Mouse (Mus musculus) forebrain, embryonic 16.5 days (tissue): Measurements from ENCODE around the gene Tlk2. TPM values are rescaled to one million over a fixed set of nuclear protein-coding genes. Genes with fewer than 3 reads are reported as not detected.
A peak's percentile ranks its signal among the peaks of the same experiment; 100 is the strongest.

Experiments used
- ATAC-seq: fragments of 200-750 bp; cut with Nextera tagmentation; 2 replicates; pipeline ENCODE4 v1.8.0; 2017; ENCODE audit warnings: mild to moderate bottlenecking, moderate library complexity
- H3K27ac ChIP-seq: fragments of 300-500 bp; sonication (generic); 2 replicates; pipeline ENCODE4 v1.5.1; 2014; ENCODE audit warnings: low read length, control low read depth
- H3K27me3 ChIP-seq: fragments of 300-500 bp; sonication (generic); replicated peaks from 2 replicates; pipeline ENCODE4 v1.6.1; 2014; ENCODE audit warnings: low read length; ENCODE audit not compliant: control insufficient read depth, insufficient read depth
- H3K36me3 ChIP-seq: fragments of 300-500 bp; sonication (generic); 2 replicates; pipeline ENCODE4 v1.6.1; 2014; ENCODE audit not compliant: control insufficient read depth, insufficient read depth
- H3K4me1 ChIP-seq: fragments of 300-500 bp; sonication (generic); replicated peaks from 2 replicates; pipeline ENCODE4 v1.6.1; 2014; ENCODE audit warnings: low read length; ENCODE audit not compliant: control insufficient read depth, insufficient read depth
- H3K4me2 ChIP-seq: fragments of 300-500 bp; sonication (generic); 2 replicates; pipeline ENCODE4 v1.6.1; 2014; ENCODE audit warnings: mild to moderate bottlenecking, low read length, control low read depth
- H3K4me3 ChIP-seq: fragments of 300-500 bp; sonication (generic); replicated peaks from 2 replicates; pipeline ENCODE4 v1.5.1; 2014; ENCODE audit warnings: mild to moderate bottlenecking, low read length, control low read depth
- H3K9ac ChIP-seq: fragments of 300-500 bp; sonication (generic); replicated peaks from 2 replicates; pipeline ENCODE4 v1.6.1; 2014; ENCODE audit warnings: low read depth, low read length, control low read depth
- H3K9me3 ChIP-seq: fragments of 300-500 bp; sonication (generic); 2 replicates; pipeline ENCODE4 v1.6.1; 2016; ENCODE audit warnings: low read length; ENCODE audit not compliant: control insufficient read depth
- WGBS: fragments of 180-500 bp; shearing (Covaris S2); extraction: QIAGEN DNeasy Blood & Tissue Kit; methylation state at CpG from one replicate; pipeline ENCODE4 v1.1.7; 2014; 5-methylcytosine and 5-hydroxymethylcytosine counted together
- polyA plus RNA-seq: library from polyadenylated mRNA; unstranded; fragments of >200 nt; fragmentation: Nextera tagmentation; extraction: Ambion mirVana; gene quantifications from 2 replicates; pipeline ENCODE4 v1.2.1, GENCODE M21; 2015

Gene Tlk2
- polyA plus RNA-seq, 1 experiment from 2014 or later: 17.7 TPM

GRCm38 (mm10) chr11:105181689-105182460 is 3.3 kb downstream of the Tlk2 start:
- H3K36me3 ChIP-seq: peaks cover 13% of the 10 kb centered on the region
- H3K9me3 ChIP-seq: no peaks in the 10 kb centered on the region
- ATAC-seq: peak; percentile 69
- peak overlapping the region; percentile 94 for H3K4me3 ChIP-seq
- WGBS: 3% methylated on average over 72 of the region's 89 CpGs
- peak overlapping the region; percentile 77 for H3K4me2 ChIP-seq
- H3K27ac ChIP-seq: peak overlapping the region; percentile 84
- peaks cover 20% of the 10 kb centered on the region for H3K4me1 ChIP-seq
- H3K27me3 ChIP-seq: no peaks in the 10 kb centered on the region
- peak overlapping the region; percentile 99 for H3K9ac ChIP-seq

- Histone ChIP-seq H3K4me3 (peak overlapping the region; percentile 94), H3K4me2 (peak overlapping the region; percentile 77), H3K27ac (peak overlapping the region; percentile 84), H3K9ac (peak overlapping the region; percentile 99), H3K36me3 (peaks cover 13% of the 10 kb centered on the region), H3K27me3 (no peaks in the 10 kb centered on the region), H3K4me1 (peaks cover 20% of the 10 kb centered on the region), H3K9me3 (no peaks in the 10 kb centered on the region)
- no peak for ATAC-seq
- WGBS: 5% methylated on average over 4 of the region's 4 CpGs
Observed at GRCm38 (mm10) chr11:105182461-105182855, 3.9 kb downstream of the Tlk2 start.

GRCm38 (mm10) chr11:105184678-105185077 is 6.1 kb downstream of the Tlk2 start:
- Histone ChIP-seq H3K9me3 (no peaks in the 10 kb centered on the region), H3K9ac (no peak overlapping the region), H3K4me3 (no peak overlapping the region), H3K4me1 (peaks cover 16% of the 10 kb centered on the region), H3K27me3 (no peaks in the 10 kb centered on the region), H3K36me3 (peaks cover 13% of the 10 kb centered on the region), H3K27ac (no peak overlapping the region), H3K4me2 (no peak overlapping the region)
- ATAC-seq: no peak
- WGBS: 92% methylated on average over 3 of the region's 3 CpGs

DNA sequence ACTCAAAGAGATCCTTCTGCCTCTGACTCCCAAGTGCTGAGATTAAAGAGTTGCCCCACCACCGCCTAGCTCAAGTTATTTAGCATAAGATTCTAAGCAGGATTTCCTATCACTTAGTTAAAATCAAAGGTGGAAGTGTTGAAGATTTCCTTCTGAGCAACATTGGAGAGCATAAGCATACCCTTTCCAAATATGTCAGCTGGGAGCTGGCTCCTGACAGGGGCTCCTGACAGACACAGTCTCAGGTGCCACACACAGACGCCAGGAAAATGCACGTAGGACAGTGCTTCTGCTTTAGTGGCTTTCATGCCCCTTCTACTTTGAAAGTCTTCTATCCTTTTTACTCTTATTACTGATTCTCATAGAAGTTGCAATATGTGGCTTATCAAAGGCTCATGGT is 13.6 kb downstream of the Tlk2 start:
- H3K27me3 ChIP-seq: no peaks in the 10 kb centered on the region
- H3K4me1 ChIP-seq: no peaks in the 10 kb centered on the region
- no peaks in the 10 kb centered on the region for H3K36me3 ChIP-seq
- no peaks in the 10 kb centered on the region for H3K9me3 ChIP-seq
- no peak overlapping the region for H3K4me3 ChIP-seq
- no peak overlapping the region for H3K27ac ChIP-seq
- 89% methylated on average over 3 of the region's 3 CpGs for WGBS
- H3K4me2 ChIP-seq: no peak overlapping the region
- no peak for ATAC-seq
- H3K9ac ChIP-seq: no peak overlapping the region

- Histone ChIP-seq H3K27ac (no peak overlapping the region), H3K27me3 (no peaks in the 10 kb centered on the region), H3K9me3 (no peaks in the 10 kb centered on the region), H3K4me3 (no peak overlapping the region), H3K4me2 (no peak overlapping the region), H3K4me1 (no peaks in the 10 kb centered on the region), H3K9ac (no peak overlapping the region), H3K36me3 (no peaks in the 10 kb centered on the region)
- 92% methylated on average over 4 of the region's 4 CpGs for WGBS
- no peak for ATAC-seq
Observed at GRCm38 (mm10) chr11:105196893-105197662, 18.5 kb downstream of the Tlk2 start.

GRCm38 (mm10) chr11:105202403-105202802 is 23.8 kb downstream of the Tlk2 start:
- no peaks in the 10 kb centered on the region for H3K27me3 ChIP-seq
- no peak overlapping the region for H3K9ac ChIP-seq
- 61% methylated on average over 3 of the region's 3 CpGs for WGBS
- H3K9me3 ChIP-seq: no peaks in the 10 kb centered on the region
- ATAC-seq: no peak
- no peaks in the 10 kb centered on the region for H3K4me1 ChIP-seq
- H3K36me3 ChIP-seq: no peaks in the 10 kb centered on the region
- no peak overlapping the region for H3K27ac ChIP-seq
- no peak overlapping the region for H3K4me3 ChIP-seq
- H3K4me2 ChIP-seq: no peak overlapping the region

GRCm38 (mm10) chr11:105210007-105210406 is 31.4 kb downstream of the Tlk2 start:
- Histone ChIP-seq H3K4me3 (no peak overlapping the region), H3K27ac (no peak overlapping the region), H3K9ac (no peak overlapping the region), H3K9me3 (no peaks in the 10 kb centered on the region), H3K36me3 (peaks cover 3% of the 10 kb centered on the region; the same call in 1 of the 2 replicates), H3K27me3 (no peaks in the 10 kb centered on the region), H3K4me1 (peaks cover 5% of the 10 kb centered on the region; the same call in 1 of the 2 replicates), H3K4me2 (no peak overlapping the region)
- WGBS: 71% methylated on average over 1 of the region's 1 CpGs
- ATAC-seq: no peak

GRCm38 (mm10) chr11:105214257-105214656 is 35.6 kb downstream of the Tlk2 start:
- Histone ChIP-seq H3K4me2 (no peak overlapping the region), H3K27me3 (no peaks in the 10 kb centered on the region), H3K9me3 (no peaks in the 10 kb centered on the region), H3K4me3 (no peak overlapping the region), H3K36me3 (no peaks in the 10 kb centered on the region; the same call in 1 of the 2 replicates), H3K9ac (no peak overlapping the region), H3K4me1 (peaks cover 5% of the 10 kb centered on the region; the same call in 1 of the 2 replicates), H3K27ac (no peak overlapping the region)
- ATAC-seq: no peak
- 100% methylated on average over 1 of the region's 1 CpGs for WGBS

- no peak for ATAC-seq
- Histone ChIP-seq H3K4me1 (no peaks in the 10 kb centered on the region), H3K9ac (no peak overlapping the region), H3K9me3 (no peaks in the 10 kb centered on the region), H3K27ac (no peak overlapping the region), H3K27me3 (no peaks in the 10 kb centered on the region), H3K4me3 (no peak overlapping the region), H3K4me2 (no peak overlapping the region), H3K36me3 (peaks cover 4% of the 10 kb centered on the region; the same call in 1 of the 2 replicates)
- 90% methylated on average over 2 of the region's 2 CpGs for WGBS
Observed at GRCm38 (mm10) chr11:105217771-105218170, 39.2 kb downstream of the Tlk2 start.
